Mouse (Mus musculus) embryonic facial prominence, embryonic 14.5 days (tissue): ENCODE measurements at regions not wholly inside any gene's neighbourhood (a gene's known extent, or its start where the extent isn't known, plus 50 kb on each side); places are given as distances from the start of the nearest gene placed in this dataset.
"Not testable (repeated sequence)": the region's sequence is repeated elsewhere in the genome, so short reads cannot be mapped to it uniquely, and the experiment has no call there.

ENCODE experiments used
- ATAC-seq: fragments of 200-750 bp; cut with Nextera tagmentation; 2 replicates; pipeline ENCODE4 v1.8.0; 2017; ENCODE audit warnings: low read depth, moderate number of reproducible peaks, moderate TSS enrichment
- DNase-seq: peaks from one replicate; pipeline ENCODE4 v3.0.0-alpha.2; 2015; ENCODE audit warnings: low spot score
- H3K27ac ChIP-seq: fragments of 300-500 bp; sonication (generic); replicated peaks from 2 replicates; pipeline ENCODE4 v1.5.1; 2014; ENCODE audit warnings: low read depth, mild to moderate bottlenecking, low read length, moderate library complexity
- H3K27me3 ChIP-seq: fragments of 300-500 bp; sonication (generic); replicated peaks from 2 replicates; pipeline ENCODE4 v1.6.1; 2014; ENCODE audit warnings: low read length; ENCODE audit not compliant: control insufficient read depth, insufficient read depth
- H3K36me3 ChIP-seq: fragments of 300-500 bp; sonication (generic); 2 replicates; pipeline ENCODE4 v1.6.1; 2014; ENCODE audit warnings: low read length, mixed read lengths; ENCODE audit not compliant: control insufficient read depth, insufficient read depth
- H3K4me1 ChIP-seq: fragments of 300-500 bp; sonication (generic); 2 replicates; pipeline ENCODE4 v1.6.1; 2014; ENCODE audit warnings: antibody characterized with exemption, low read length; ENCODE audit not compliant: control insufficient read depth, insufficient read depth
- H3K4me2 ChIP-seq: fragments of 300-500 bp; sonication (generic); 2 replicates; pipeline ENCODE4 v1.6.1; 2014; ENCODE audit warnings: low read depth, mild to moderate bottlenecking, low read length, moderate library complexity, mixed read lengths
- H3K4me3 ChIP-seq: fragments of 300-500 bp; sonication (generic); 2 replicates; pipeline ENCODE4 v1.5.1; 2014; ENCODE audit warnings: low read depth, mild to moderate bottlenecking, low read length
- H3K9ac ChIP-seq: fragments of 300-500 bp; sonication (generic); 2 replicates; pipeline ENCODE4 v1.6.1; 2014; ENCODE audit warnings: low read depth, mild to moderate bottlenecking, low read length, moderate library complexity, mixed read lengths
- H3K9me3 ChIP-seq: fragments of 300-500 bp; sonication (generic); 2 replicates; pipeline ENCODE4 v1.6.1; 2016; ENCODE audit warnings: low read length; ENCODE audit not compliant: control insufficient read depth
- WGBS: fragments of 180-500 bp; shearing (Covaris S2); extraction: QIAGEN DNeasy Blood & Tissue Kit; methylation state at CpG from one replicate; pipeline ENCODE4 v1.1.7; 2014; 5-methylcytosine and 5-hydroxymethylcytosine counted together

- DNase-seq (peak; percentile 38), ATAC-seq (no peak)
- Histone ChIP-seq H3K9me3 (no peaks in the 10 kb centered on the region), H3K4me1 (no peaks in the 10 kb centered on the region), H3K36me3 (no peaks in the 10 kb centered on the region), H3K4me3 (no peak overlapping the region), H3K27me3 (no peaks in the 10 kb centered on the region), H3K4me2 (no peak overlapping the region), H3K9ac (no peak overlapping the region), H3K27ac (no peak overlapping the region)
- WGBS = 99% methylated on average over 2 of the region's 2 CpGs
These were observed 209.5 kb downstream of the Tbl1xr1 start for GRCm38 (mm10) chr3:22285904-22286303.

DNA sequence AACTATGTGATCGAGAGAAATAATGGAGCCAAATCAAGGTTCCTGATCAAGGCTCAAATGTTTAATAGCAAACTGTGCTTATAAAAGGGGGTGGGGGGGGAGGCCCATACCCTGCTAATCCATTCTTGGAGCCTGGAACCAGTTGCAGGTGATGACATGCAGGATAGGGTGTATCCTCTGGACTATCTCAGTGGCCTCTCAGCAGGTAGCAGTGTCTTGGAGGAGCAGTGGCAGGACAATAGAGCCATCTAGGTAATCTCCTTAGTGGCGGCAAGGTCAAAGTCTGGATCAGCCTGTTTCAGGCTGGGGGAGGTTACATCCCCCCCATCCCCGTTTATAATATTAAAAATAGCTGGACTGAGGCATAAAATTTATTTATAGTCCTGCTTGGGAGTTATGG is 217.0 kb downstream of the Tbl1xr1 start:
- ATAC-seq = no peak
- Histone ChIP-seq H3K9me3 (no peaks in the 10 kb centered on the region), H3K4me2 (no peak overlapping the region), H3K4me1 (no peaks in the 10 kb centered on the region), H3K27me3 (no peaks in the 10 kb centered on the region), H3K4me3 (no peak overlapping the region), H3K27ac (no peak overlapping the region), H3K9ac (no peak overlapping the region), H3K36me3 (no peaks in the 10 kb centered on the region)
- DNase-seq = no peak
- 81% methylated on average over 3 of the region's 3 CpGs for WGBS

- H3K9ac ChIP-seq, H3K36me3 ChIP-seq, H3K4me1 ChIP-seq, H3K27ac ChIP-seq, ATAC-seq, H3K4me3 ChIP-seq, H3K9me3 ChIP-seq, H3K4me2 ChIP-seq, DNase-seq, H3K27me3 ChIP-seq: not testable (repeated sequence)
- WGBS = 97% methylated on average over 1 of the region's 1 CpGs
These were observed 217.6 kb downstream of the Tbl1xr1 start for GRCm38 (mm10) chr3:22294081-22294480.

DNA sequence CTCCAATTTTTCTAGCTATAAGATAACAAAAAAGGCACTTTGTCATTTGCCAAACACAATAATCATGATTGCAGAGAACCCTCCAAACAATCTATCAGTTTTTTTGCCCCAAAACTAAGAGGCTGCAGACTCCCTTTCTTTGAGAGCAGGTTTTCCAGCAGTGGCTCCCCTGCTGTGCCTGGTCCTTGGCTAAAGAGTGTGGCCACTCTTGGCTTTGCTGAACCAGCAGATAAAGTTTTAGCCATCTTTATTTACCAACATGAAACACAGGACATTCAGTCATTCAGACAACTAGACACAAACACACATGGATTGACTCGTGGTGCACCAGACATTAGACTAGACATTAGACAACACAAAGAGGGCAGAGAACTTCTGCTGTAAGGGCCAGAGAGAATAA is 220.5 kb downstream of the Tbl1xr1 start:
- not testable (repeated sequence) for H3K9me3 ChIP-seq, ATAC-seq, H3K4me3 ChIP-seq, H3K27me3 ChIP-seq, H3K27ac ChIP-seq, H3K4me1 ChIP-seq, H3K4me2 ChIP-seq, H3K36me3 ChIP-seq, DNase-seq, H3K9ac ChIP-seq
- WGBS = 75% methylated on average over 1 of the region's 1 CpGs

DNA sequence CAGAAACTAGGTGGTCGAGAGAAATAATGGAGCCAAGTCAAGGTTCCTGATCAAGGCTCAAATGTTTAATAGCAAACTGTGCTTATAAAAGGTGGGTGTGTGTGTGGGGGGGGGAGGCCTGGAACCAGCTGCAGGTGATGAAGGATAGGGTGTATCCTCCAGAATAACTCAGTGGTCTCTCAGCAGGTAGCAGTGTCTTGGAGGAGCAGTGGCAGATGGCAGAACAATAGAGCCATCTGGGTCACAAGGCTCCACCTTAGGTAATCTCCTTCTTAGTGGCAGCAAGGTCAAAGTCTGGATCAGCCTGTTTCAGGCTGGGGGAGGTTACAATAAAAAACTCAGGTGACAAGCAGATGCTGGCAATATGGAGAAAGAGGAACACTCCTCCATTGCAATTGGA is 221.4 kb downstream of the Tbl1xr1 start:
- WGBS = 85% methylated on average over 1 of the region's 1 CpGs
- not testable (repeated sequence) for H3K9me3 ChIP-seq, ATAC-seq

DNA sequence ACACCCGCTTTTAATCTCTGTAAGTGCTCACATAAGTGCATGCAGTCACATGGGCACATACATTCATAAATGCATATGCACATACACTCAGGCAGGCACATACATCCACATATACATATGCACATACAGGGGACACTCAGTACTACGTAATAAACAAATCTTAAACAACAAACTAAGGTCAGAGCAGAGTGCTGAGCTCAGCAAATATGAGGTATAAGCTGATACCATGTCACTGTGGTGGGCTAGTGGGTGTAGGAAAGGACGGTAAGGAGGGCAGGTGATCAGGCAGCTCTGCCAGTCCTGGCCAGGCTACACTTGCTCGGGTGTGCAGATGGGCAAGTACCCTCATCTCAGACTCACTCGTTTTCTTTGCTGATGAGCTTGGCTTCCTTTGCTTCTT is 224.1 kb downstream of the Tbl1xr1 start:
- DNase-seq = no peak
- 85% methylated on average over 5 of the region's 5 CpGs for whole genome bisulfite sequencing
- no peak overlapping the region for H3K27ac ChIP-seq
- no peaks in the 10 kb centered on the region for H3K36me3 ChIP-seq
- H3K4me2 ChIP-seq = no peak overlapping the region
- H3K4me3 ChIP-seq = no peak overlapping the region
- no peak overlapping the region for H3K9ac ChIP-seq
- no peak for ATAC-seq
- no peaks in the 10 kb centered on the region for H3K27me3 ChIP-seq
- no peaks in the 10 kb centered on the region for H3K4me1 ChIP-seq
- H3K9me3 ChIP-seq = no peaks in the 10 kb centered on the region

More for the DNA sequence above, 221.4 kb downstream of the Tbl1xr1 start:
- not testable (repeated sequence) for H3K27me3 ChIP-seq, H3K4me1 ChIP-seq, H3K9ac ChIP-seq, H3K4me2 ChIP-seq, H3K36me3 ChIP-seq, H3K4me3 ChIP-seq, H3K27ac ChIP-seq, DNase-seq

DNA sequence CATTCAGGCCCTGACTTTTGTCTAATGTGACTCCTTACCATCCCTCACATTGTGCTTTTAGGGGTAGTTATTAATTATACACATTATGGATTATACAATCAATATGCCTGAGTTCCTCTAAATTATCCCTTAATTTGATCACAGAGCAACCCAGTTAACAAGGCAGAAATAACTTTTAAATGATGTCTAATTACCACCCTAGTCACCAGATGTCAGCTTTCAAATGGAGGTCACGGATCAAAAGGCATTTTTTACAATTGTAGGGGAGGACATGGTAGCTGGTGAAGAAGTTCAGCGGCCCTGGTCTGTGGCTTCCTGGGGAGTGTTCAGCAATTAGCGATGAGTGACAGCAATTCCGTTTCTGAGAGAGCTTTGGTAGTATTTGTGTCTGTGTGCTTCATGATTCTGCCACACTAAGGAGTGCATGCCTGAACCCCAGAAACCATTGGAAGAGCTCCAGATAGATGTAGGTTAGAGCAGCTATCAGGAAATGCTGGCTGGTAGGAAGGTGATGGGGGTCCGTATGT is 225.6 kb downstream of the Tbl1xr1 start:
- Histone ChIP-seq H3K4me1 (no peaks in the 10 kb centered on the region), H3K9me3 (no peaks in the 10 kb centered on the region), H3K9ac (no peak overlapping the region), H3K36me3 (no peaks in the 10 kb centered on the region), H3K4me3 (no peak overlapping the region), H3K27me3 (no peaks in the 10 kb centered on the region), H3K4me2 (no peak overlapping the region), H3K27ac (no peak overlapping the region)
- WGBS = 53% methylated on average over 5 of the region's 5 CpGs
- DNase-seq (no peak), ATAC-seq (no peak)

- DNase-seq (no peak), ATAC-seq (no peak)
- 55% methylated on average over 1 of the region's 1 CpGs for WGBS
These were observed 227.7 kb downstream of the Tbl1xr1 start for GRCm38 (mm10) chr3:22304145-22304544.

GRCm38 (mm10) chr3:22306624-22307023 is 230.2 kb downstream of the Tbl1xr1 start:
- ATAC-seq = no peak
- DNase-seq = no peak

More at GRCm38 (mm10) chr3:22304145-22304544, 227.7 kb downstream of the Tbl1xr1 start:
- no peak overlapping the region for H3K9ac ChIP-seq
- no peaks in the 10 kb centered on the region for H3K4me1 ChIP-seq
- H3K4me3 ChIP-seq = no peak overlapping the region
- H3K4me2 ChIP-seq = no peak overlapping the region
- H3K27me3 ChIP-seq = no peaks in the 10 kb centered on the region
- H3K9me3 ChIP-seq = no peaks in the 10 kb centered on the region
- no peak overlapping the region for H3K27ac ChIP-seq
- no peaks in the 10 kb centered on the region for H3K36me3 ChIP-seq

More at GRCm38 (mm10) chr3:22306624-22307023, 230.2 kb downstream of the Tbl1xr1 start:
- Histone ChIP-seq H3K4me2 (no peak overlapping the region), H3K36me3 (no peaks in the 10 kb centered on the region), H3K4me1 (no peaks in the 10 kb centered on the region), H3K27ac (no peak overlapping the region), H3K27me3 (no peaks in the 10 kb centered on the region), H3K4me3 (no peak overlapping the region), H3K9ac (no peak overlapping the region), H3K9me3 (no peaks in the 10 kb centered on the region)
- 72% methylated on average over 4 of the region's 4 CpGs for WGBS
